Mouse (Mus musculus) liver, embryonic 11.5 days (tissue): ENCODE data around the gene Prok1. TPM values are rescaled to one million over a fixed set of nuclear protein-coding genes. Genes with fewer than 3 reads are reported as not detected.

ENCODE experiments used
- ATAC-seq: fragments of 200-750 bp; cut with Nextera tagmentation; replicated peaks from 2 replicates; pipeline ENCODE4 v1.8.0; 2017; ENCODE audit warnings: moderate number of reproducible peaks, mild to moderate bottlenecking, moderate TSS enrichment, moderate library complexity; ENCODE audit not compliant: low FRiP score
- DNase-seq: peaks from one replicate; pipeline ENCODE4 v3.0.0-alpha.2; 2017; ENCODE audit warnings: low spot score
- H3K27ac ChIP-seq: fragments of 300-500 bp; sonication (generic); 2 replicates; pipeline ENCODE4 v1.5.1; 2014; ENCODE audit warnings: mild to moderate bottlenecking, low read depth, low read length, control low read depth
- H3K27me3 ChIP-seq: fragments of 300-500 bp; sonication (generic); replicated peaks from 2 replicates; pipeline ENCODE4 v1.6.1; 2014; ENCODE audit warnings: low read length, mixed read lengths; ENCODE audit not compliant: control insufficient read depth, insufficient read depth
- H3K36me3 ChIP-seq: fragments of 300-500 bp; sonication (generic); 2 replicates; pipeline ENCODE4 v1.6.1; 2014; ENCODE audit warnings: mild to moderate bottlenecking, low read length, moderate library complexity, mixed read lengths; ENCODE audit not compliant: control insufficient read depth, insufficient read depth
- H3K4me1 ChIP-seq: fragments of 300-500 bp; sonication (generic); replicated peaks from 2 replicates; pipeline ENCODE4 v1.6.1; 2014; ENCODE audit warnings: low read length, mixed read lengths; ENCODE audit not compliant: control insufficient read depth, insufficient read depth
- H3K4me2 ChIP-seq: fragments of 300-500 bp; sonication (generic); 2 replicates; pipeline ENCODE4 v1.6.1; 2014; ENCODE audit warnings: mild to moderate bottlenecking, control low read depth, moderate library complexity
- H3K4me3 ChIP-seq: fragments of 300-500 bp; sonication (generic); 2 replicates; pipeline ENCODE4 v1.5.1; 2014; ENCODE audit warnings: low read depth, low read length, control low read depth
- H3K9ac ChIP-seq: fragments of 300-500 bp; sonication (generic); 2 replicates; pipeline ENCODE4 v1.6.1; 2014; ENCODE audit warnings: low read depth, low read length, control low read depth
- H3K9me3 ChIP-seq: fragments of 300-500 bp; sonication (generic); 2 replicates; pipeline ENCODE4 v1.6.1; 2016; ENCODE audit warnings: low read length, inconsistent platforms, mixed read lengths; ENCODE audit not compliant: control insufficient read depth
- WGBS: fragments of 180-500 bp; shearing (Covaris S2); extraction: QIAGEN DNeasy Blood & Tissue Kit; methylation state at CpG from one replicate; pipeline ENCODE4 v1.1.7; 2014; 5-methylcytosine and 5-hydroxymethylcytosine counted together
- polyA plus RNA-seq: library from polyadenylated mRNA; unstranded; fragments of >200 nt; fragmentation: Nextera tagmentation; extraction: Ambion mirVana; gene quantifications from 2 replicates; pipeline ENCODE4 v1.2.1, GENCODE M21; 2014

The Prok1 gene
- polyA plus RNA-seq, 1 experiment from 2014 or later: not detected

DNA sequence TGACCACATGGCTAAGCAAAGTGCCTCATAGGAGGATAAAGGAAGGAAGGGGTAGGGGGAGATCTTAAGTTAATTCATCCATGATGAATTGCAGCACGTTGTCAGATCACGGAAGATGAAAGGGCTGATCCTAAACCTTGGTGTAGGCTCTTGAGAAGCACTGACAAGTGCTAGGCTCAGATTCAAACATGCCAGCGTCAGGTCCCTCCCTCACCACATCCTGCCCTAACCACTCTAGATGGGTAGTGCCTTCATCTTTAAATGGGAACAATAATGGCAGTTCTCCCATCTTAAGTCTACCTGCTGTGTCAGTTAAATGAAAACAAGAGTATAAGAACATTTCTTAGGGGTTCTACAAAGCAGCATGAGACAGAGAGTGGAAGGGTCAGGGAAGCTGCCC is 53.9 kb downstream of the Prok1 start:
- ATAC-seq (no peak), DNase-seq (no peak)
- no peak overlapping the region for H3K27ac ChIP-seq
- H3K27me3 ChIP-seq: peaks cover 1% of the 10 kb centered on the region; the same call in 1 of the 2 replicates
- H3K36me3 ChIP-seq: no peaks in the 10 kb centered on the region
- H3K4me2 ChIP-seq: no peak overlapping the region
- WGBS: 70% methylated on average over 3 of the region's 3 CpGs
- H3K4me3 ChIP-seq: no peak overlapping the region
- no peaks in the 10 kb centered on the region for H3K4me1 ChIP-seq
- H3K9ac ChIP-seq: no peak overlapping the region
- no peaks in the 10 kb centered on the region for H3K9me3 ChIP-seq

DNA sequence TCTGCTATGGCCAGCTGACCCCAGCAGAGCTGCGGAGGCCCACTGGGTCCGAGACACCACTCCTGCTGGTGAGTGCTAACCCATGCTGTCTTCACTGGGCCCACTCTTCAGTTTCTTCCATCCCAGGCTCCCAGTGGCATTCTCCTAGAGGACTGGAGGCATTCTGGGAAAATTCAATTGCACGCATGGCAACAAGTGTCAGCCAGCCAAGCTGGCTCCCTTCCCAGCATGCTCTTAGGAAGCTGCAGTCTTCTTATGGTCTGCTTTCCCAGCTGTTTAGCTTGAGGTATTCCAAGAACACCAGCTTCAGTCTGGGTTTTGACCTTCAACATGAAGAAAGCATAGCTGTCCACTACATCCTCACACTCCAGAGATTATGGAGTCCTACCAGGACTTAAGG is 56.3 kb downstream of the Prok1 start:
- H3K4me3 ChIP-seq: no peak overlapping the region
- H3K4me1 ChIP-seq: no peaks in the 10 kb centered on the region
- 88% methylated on average over 3 of the region's 3 CpGs for WGBS
- H3K27ac ChIP-seq: no peak overlapping the region
- H3K36me3 ChIP-seq: no peaks in the 10 kb centered on the region
- DNase-seq (no peak), ATAC-seq (no peak)
- H3K9me3 ChIP-seq: no peaks in the 10 kb centered on the region
- no peak overlapping the region for H3K9ac ChIP-seq
- no peaks in the 10 kb centered on the region for H3K27me3 ChIP-seq
- no peak overlapping the region for H3K4me2 ChIP-seq

Other genes starting within 250 kb of the Prok1 start
- gene Kcna3, start 203.5 kb downstream of the Prok1 start, polyA plus RNA-seq: 3.4 and 3.6 TPM in 2 replicates
- gene Kcna2, start 138.6 kb downstream of the Prok1 start, polyA plus RNA-seq: 0.05 and 0.08 TPM in 2 replicates
- not detected in 2 replicates for gene Kcna10, start 56.7 kb downstream of the Prok1 start, polyA plus RNA-seq
- 0.14 and 0.27 TPM in 2 replicates for gene Cym, start 18.0 kb downstream of the Prok1 start, polyA plus RNA-seq
- not detected in 2 replicates for gene A630076J17Rik, start 9.1 kb downstream of the Prok1 start, polyA plus RNA-seq
- 172 and 185 TPM in 2 replicates for gene Lamtor5, start 39.2 kb upstream of the Prok1 start, polyA plus RNA-seq
- 1.4 and 1.9 TPM in 2 replicates for gene Slc16a4, start 51.5 kb upstream of the Prok1 start, polyA plus RNA-seq
- gene Rbm15, start 94.0 kb upstream of the Prok1 start, polyA plus RNA-seq: 16.3 and 16.9 TPM in 2 replicates
- 0.04 and 0.05 TPM in 2 replicates for gene Kcnc4, start 219.8 kb upstream of the Prok1 start, polyA plus RNA-seq